10 mouse cellular contexts compared by ENCODE assay signal in genomic region chr5:37118242-37118641, GRCm38 (mm10). TPM values are rescaled to one million over a fixed set of nuclear protein-coding genes. Genes with fewer than 3 reads are reported as not detected.
DNase-seq lines count a peak whose midpoint lies in the region; ATAC-seq lines count a peak whose summit lies in the region.
"Had no signal": no experiment of that assay in that cellular context is flagged by ENCODE, and none has a peak within 500 bp of the region (broad histone marks: within the 10 kb centered on the region; RNA-seq: fewer than 3 reads in every experiment).

No protein-coding gene starts in this region.

- no peaks in the 10 kb centered on the region for H3K36me3 ChIP-seq in kidney, embryonic 16.5 days (ENCODE audit: insufficient read depth, low read length)
- H3K36me3 ChIP-seq in kidney, embryonic 15.5 days = no peaks in the 10 kb centered on the region
- H3K36me3 ChIP-seq: embryonic facial prominence, embryonic 13.5 days; lung, embryonic 15.5 days had no signal

- no peaks in the 10 kb centered on the region for H3K4me1 ChIP-seq in kidney, embryonic 16.5 days (ENCODE audit: insufficient read depth, low read length)
- H3K4me1 ChIP-seq in kidney, embryonic 15.5 days = no peaks in the 10 kb centered on the region
- H3K4me1 ChIP-seq: embryonic facial prominence, embryonic 13.5 days; lung, embryonic 15.5 days had no signal

- no peak overlapping the region for H3K4me2 ChIP-seq in kidney, embryonic 16.5 days (replicated peaks; ENCODE audit: low read depth, low read length)
- H3K4me2 ChIP-seq in kidney, embryonic 15.5 days = no peak overlapping the region
- H3K4me2 ChIP-seq: embryonic facial prominence, embryonic 13.5 days; lung, embryonic 15.5 days had no signal

- DNase-seq in kidney, postnatal 10 days = peak; percentile 24
- DNase-seq in CD4-positive, CD25-positive, alpha-beta regulatory T cell, adult 2 months (ENCODE audit: low read depth, low spot score) = peak; percentile 60
- peak; percentile 8 for DNase-seq in T-cell, adult 2 months (ENCODE audit: low spot score)
- DNase-seq in thymus, postnatal 25 days = peak; percentile 36
- no peak for DNase-seq in testis, postnatal 10 days (ENCODE audit: low spot score)

- 46% methylated on average over 4 of the region's 4 CpGs for WGBS in kidney, embryonic 16.5 days
- 56% methylated on average over 4 of the region's 4 CpGs for WGBS in kidney, embryonic 15.5 days

- no peak overlapping the region for H3K27ac ChIP-seq in kidney, embryonic 16.5 days (ENCODE audit: low read length)
- H3K27ac ChIP-seq in kidney, embryonic 15.5 days = no peak overlapping the region
- H3K27ac ChIP-seq: embryonic facial prominence, embryonic 13.5 days; lung, embryonic 15.5 days had no signal

- H3K9ac ChIP-seq in kidney, embryonic 16.5 days (replicated peaks; ENCODE audit: low read length) = no peak overlapping the region
- no peak overlapping the region for H3K9ac ChIP-seq in kidney, embryonic 15.5 days
- H3K9ac ChIP-seq: embryonic facial prominence, embryonic 13.5 days; lung, embryonic 15.5 days had no signal

- H3K9me3 ChIP-seq in kidney, embryonic 16.5 days (ENCODE audit: low read length) = no peaks in the 10 kb centered on the region
- H3K9me3 ChIP-seq in kidney, embryonic 15.5 days (replicated peaks) = no peaks in the 10 kb centered on the region
- H3K9me3 ChIP-seq: embryonic facial prominence, embryonic 13.5 days; lung, embryonic 15.5 days had no signal

- H3K27me3 ChIP-seq in kidney, embryonic 16.5 days (ENCODE audit: insufficient read depth, low read length) = no peaks in the 10 kb centered on the region
- H3K27me3 ChIP-seq in kidney, embryonic 15.5 days = 0 out of 2 replicates have a peak, but pooled peaks cover 2% of the 10 kb centered on the region
- H3K27me3 ChIP-seq: embryonic facial prominence, embryonic 13.5 days; lung, embryonic 15.5 days had no signal

- ATAC-seq in kidney, embryonic 16.5 days (ENCODE audit: low FRiP score, low TSS enrichment) = no peak
- ATAC-seq in hematopoietic stem cell, adult 5-6 weeks (replicated peaks in 1 of 2; ENCODE audit: insufficient read depth in 1 of 2, low FRiP score in 2 of 2, low TSS enrichment in 1 of 2, low read depth in 1 of 2, poor library complexity in 2 of 2, severe bottlenecking in 2 of 2) = peak; percentile 59 to 68; a peak in 3 of 4 replicates
- ATAC-seq in kidney, embryonic 15.5 days (replicated peaks; ENCODE audit: low FRiP score) = no peak

- no peak overlapping the region for H3K4me3 ChIP-seq in kidney, embryonic 16.5 days (ENCODE audit: low read length)
- H3K4me3 ChIP-seq in kidney, embryonic 15.5 days (replicated peaks) = no peak overlapping the region
- H3K4me3 ChIP-seq: embryonic facial prominence, embryonic 13.5 days; lung, embryonic 15.5 days had no signal

RNA-seq across cellular contexts. Expression of gene Gm1043, which starts 33.1 kb away (rescaled TPM):
- polyA plus RNA-seq in kidney, embryonic 16.5 days (2015; fragmentation: Nextera tagmentation; extraction: Ambion mirVana) = not detected in 2 replicates
- 0.13 TPM in 1 of 2 replicates, not detected in the other for total RNA-seq in hematopoietic stem cell, adult 5-6 weeks (2017)
- not detected in 2 replicates for polyA plus RNA-seq in kidney, embryonic 15.5 days (2015; fragmentation: Nextera tagmentation; extraction: Ambion mirVana)
- polyA plus RNA-seq: embryonic facial prominence, embryonic 13.5 days; lung, embryonic 15.5 days had no signal

Comparison
In these comparisons a context has a peak if more than half of its experiments do, and no peak if none do; other contexts are left out.
1. ATAC-seq: peak in hematopoietic stem cell, adult 5-6 weeks (2 of 2); none in kidney, embryonic 16.5 days (single experiment) and kidney, embryonic 15.5 days (single experiment).